Mouse (Mus musculus): ENCODE measurements around the gene Hells. TPM values are rescaled to one million over a fixed set of nuclear protein-coding genes. Genes with fewer than 3 reads are reported as not detected.

The Hells gene
- polyA plus RNA-seq, 1 experiment from 2014 or later, result 25.4 TPM

GRCm38 (mm10) chr19:38998676-38999075 lies 68.0 kb downstream of the Hells start:
- no peak overlapping the region for H3K4me2 ChIP-seq (ENCODE audit: low read length)
- no peaks in the 10 kb centered on the region for H3K36me3 ChIP-seq (ENCODE audit: control insufficient read depth, insufficient read depth, low read length)
- no peaks in the 10 kb centered on the region for H3K9me3 ChIP-seq (replicated peaks; ENCODE audit: control insufficient read depth, low read length)
- no peak overlapping the region for H3K27ac ChIP-seq (ENCODE audit: low read depth, low read length)
- no peaks in the 10 kb centered on the region for H3K27me3 ChIP-seq (replicated peaks; ENCODE audit: control insufficient read depth, insufficient read depth, low read length)
- no peaks in the 10 kb centered on the region for H3K4me1 ChIP-seq (ENCODE audit: control insufficient read depth, insufficient read depth, low read length)
- no peak overlapping the region for H3K9ac ChIP-seq (ENCODE audit: low read length)
- no peak for ATAC-seq
- 92% methylated on average over 1 of the region's 1 CpGs for WGBS
- DNase-seq (ENCODE audit: low spot score), result no peak
- H3K4me3 ChIP-seq (ENCODE audit: low read depth, low read length), result no peak overlapping the region

- Histone ChIP-seq H3K4me2 (ENCODE audit: low read length) (no peak overlapping the region), H3K9me3 (replicated peaks; ENCODE audit: control insufficient read depth, low read length) (no peaks in the 10 kb centered on the region), H3K27ac (ENCODE audit: low read depth, low read length) (no peak overlapping the region), H3K4me1 (ENCODE audit: control insufficient read depth, insufficient read depth, low read length) (no peaks in the 10 kb centered on the region), H3K36me3 (ENCODE audit: control insufficient read depth, insufficient read depth, low read length) (no peaks in the 10 kb centered on the region), H3K4me3 (ENCODE audit: low read depth, low read length) (no peak overlapping the region), H3K9ac (ENCODE audit: low read length) (no peak overlapping the region), H3K27me3 (replicated peaks; ENCODE audit: control insufficient read depth, insufficient read depth, low read length) (no peaks in the 10 kb centered on the region)
- DNase-seq (ENCODE audit: low spot score), result no peak
- no peak for ATAC-seq
- 94% methylated on average over 1 of the region's 1 CpGs for WGBS
These were observed 74.4 kb downstream of the Hells start for GRCm38 (mm10) chr19:39005132-39005531.

GRCm38 (mm10) chr19:39006715-39007114 lies 76.0 kb downstream of the Hells start, which contains the start of gene Cyp2c55:
TSS of gene Cyp2c55 (plus strand) at chr19:39007019.
- no peaks in the 10 kb centered on the region for H3K36me3 ChIP-seq (ENCODE audit: control insufficient read depth, insufficient read depth, low read length)
- no peaks in the 10 kb centered on the region for H3K27me3 ChIP-seq (replicated peaks; ENCODE audit: control insufficient read depth, insufficient read depth, low read length)
- H3K27ac ChIP-seq (ENCODE audit: low read depth, low read length), result no peak within 1 kb of the TSS
- H3K4me2 ChIP-seq (ENCODE audit: low read length), result no peak within 1 kb of the TSS
- ATAC-seq (no peak), DNase-seq (ENCODE audit: low spot score) (no peak)
- H3K4me3 ChIP-seq (ENCODE audit: low read depth, low read length), result no peak within 1 kb of the TSS
- no peaks in the 10 kb centered on the region for H3K9me3 ChIP-seq (replicated peaks; ENCODE audit: control insufficient read depth, low read length)
- no peak within 1 kb of the TSS for H3K9ac ChIP-seq (ENCODE audit: low read length)
- no peaks in the 10 kb centered on the region for H3K4me1 ChIP-seq (ENCODE audit: control insufficient read depth, insufficient read depth, low read length)

Small RNAs within 50 kb of the gene (microRNA-seq; reads per million reads assigned to microRNA genes)
- not detected for gene Gm23800

Other genes with a start within 250 kb of the Hells start
- gene Noc3l, start 111.7 kb upstream of the Hells start, polyA plus RNA-seq (2014; fragmentation: Nextera tagmentation; extraction: Ambion mirVana), result 6.4 and 6.9 TPM in 2 replicates
- gene Tbc1d12, start 94.3 kb upstream of the Hells start, polyA plus RNA-seq (2014; fragmentation: Nextera tagmentation; extraction: Ambion mirVana), result 5.9 and 6.2 TPM in 2 replicates
- gene Cyp2c55, start 76.1 kb downstream of the Hells start, polyA plus RNA-seq (2014; fragmentation: Nextera tagmentation; extraction: Ambion mirVana), result not detected in 2 replicates
- not detected in 2 replicates for gene Cyp2c65, start 130.1 kb downstream of the Hells start, polyA plus RNA-seq (2014; fragmentation: Nextera tagmentation; extraction: Ambion mirVana)
- not detected in 2 replicates for gene Cyp2c66, start 183.0 kb downstream of the Hells start, polyA plus RNA-seq (2014; fragmentation: Nextera tagmentation; extraction: Ambion mirVana)